Mouse (Mus musculus): ENCODE data around the gene Creb5. TPM values are rescaled to one million over a fixed set of nuclear protein-coding genes. Genes with fewer than 3 reads are reported as not detected.

Gene Creb5
- polyA plus RNA-seq, 1 experiment from 2014 or later, result 25.4 TPM

- Histone ChIP-seq H3K9me3 (replicated peaks; ENCODE audit: control insufficient read depth, low read length) (no peaks in the 10 kb centered on the region), H3K27me3 (ENCODE audit: control insufficient read depth, insufficient read depth, low read length) (no peaks in the 10 kb centered on the region), H3K4me1 (ENCODE audit: control insufficient read depth, insufficient read depth, low read length) (peaks cover 7% of the 10 kb centered on the region; the same call in 1 of the 2 replicates), H3K36me3 (ENCODE audit: control insufficient read depth, insufficient read depth) (no peaks in the 10 kb centered on the region), H3K9ac (ENCODE audit: low read length) (no peak overlapping the region), H3K27ac (ENCODE audit: low read length) (no peak overlapping the region), H3K4me2 (ENCODE audit: low read depth, low read length) (no peak overlapping the region), H3K4me3 (ENCODE audit: low read length) (no peak overlapping the region)
- ATAC-seq (replicated peaks; ENCODE audit: extremely low read depth, insufficient read depth, low FRiP score), result no peak
- WGBS, result 83% methylated on average over 11 of the region's 11 CpGs
Measured at GRCm38 (mm10) chr6:53445862-53446460, 158.9 kb downstream of the Creb5 start.

- no peaks in the 10 kb centered on the region for H3K36me3 ChIP-seq (ENCODE audit: control insufficient read depth, insufficient read depth)
- no peak for ATAC-seq (replicated peaks; ENCODE audit: extremely low read depth, insufficient read depth, low FRiP score)
- no peak overlapping the region for H3K4me2 ChIP-seq (ENCODE audit: low read depth, low read length)
- no peak overlapping the region for H3K4me3 ChIP-seq (ENCODE audit: low read length)
- H3K9me3 ChIP-seq (replicated peaks; ENCODE audit: control insufficient read depth, low read length), result no peaks in the 10 kb centered on the region
- peaks cover 9% of the 10 kb centered on the region for H3K4me1 ChIP-seq (ENCODE audit: control insufficient read depth, insufficient read depth, low read length)
- H3K27ac ChIP-seq (ENCODE audit: low read length), result no peak overlapping the region
- H3K9ac ChIP-seq (ENCODE audit: low read length), result no peak overlapping the region
- H3K27me3 ChIP-seq (ENCODE audit: control insufficient read depth, insufficient read depth, low read length), result no peaks in the 10 kb centered on the region
- WGBS, result 87% methylated on average over 9 of the region's 9 CpGs
Measured at GRCm38 (mm10) chr6:53447479-53447878, 160.4 kb downstream of the Creb5 start.

DNA sequence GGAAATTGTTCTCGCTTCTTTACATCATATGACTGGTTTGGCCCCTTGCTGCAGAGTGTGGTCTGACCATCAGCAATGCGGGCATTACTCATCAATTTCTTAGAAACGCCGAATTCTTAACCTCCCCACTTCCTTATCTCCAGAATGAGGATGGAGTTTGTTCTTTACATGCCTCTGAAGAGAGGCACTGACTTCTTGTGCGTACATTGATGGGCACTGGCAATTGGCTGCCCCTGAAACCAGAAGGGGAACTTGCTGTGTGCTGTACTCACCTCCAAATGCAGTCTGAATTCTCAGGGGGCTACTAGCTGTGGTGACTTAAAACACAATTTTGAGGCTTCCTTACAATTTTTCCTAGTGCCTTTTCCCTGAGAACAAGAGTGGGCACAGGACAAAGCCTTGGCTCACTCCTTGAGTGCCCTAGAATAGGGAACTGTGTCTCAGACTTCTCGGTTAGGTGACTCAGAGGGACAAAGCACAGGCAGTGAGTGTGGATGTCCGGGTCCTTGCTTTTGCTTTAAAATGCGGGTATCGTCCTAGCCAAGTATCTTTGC lies 161.3 kb downstream of the Creb5 start:
- no peak for ATAC-seq (replicated peaks; ENCODE audit: extremely low read depth, insufficient read depth, low FRiP score)

GRCm38 (mm10) chr6:53449437-53450173 lies 162.5 kb downstream of the Creb5 start:
- ATAC-seq (replicated peaks; ENCODE audit: extremely low read depth, insufficient read depth, low FRiP score), result no peak

More for the DNA sequence above, 161.3 kb downstream of the Creb5 start:
- Histone ChIP-seq H3K27ac (ENCODE audit: low read length) (no peak overlapping the region), H3K4me2 (ENCODE audit: low read depth, low read length) (no peak overlapping the region), H3K4me3 (ENCODE audit: low read length) (no peak overlapping the region), H3K9me3 (replicated peaks; ENCODE audit: control insufficient read depth, low read length) (no peaks in the 10 kb centered on the region), H3K9ac (ENCODE audit: low read length) (no peak overlapping the region), H3K4me1 (ENCODE audit: control insufficient read depth, insufficient read depth, low read length) (peaks cover 9% of the 10 kb centered on the region), H3K27me3 (ENCODE audit: control insufficient read depth, insufficient read depth, low read length) (no peaks in the 10 kb centered on the region), H3K36me3 (ENCODE audit: control insufficient read depth, insufficient read depth) (no peaks in the 10 kb centered on the region)
- WGBS, result 81% methylated on average over 9 of the region's 9 CpGs

GRCm38 (mm10) chr6:53450494-53450893 lies 163.4 kb downstream of the Creb5 start:
- 33% methylated on average over 3 of the region's 3 CpGs for WGBS
- ATAC-seq (replicated peaks; ENCODE audit: extremely low read depth, insufficient read depth, low FRiP score), result no peak
- peaks cover 4% of the 10 kb centered on the region; the same call in 1 of the 2 replicates for H3K36me3 ChIP-seq (ENCODE audit: control insufficient read depth, insufficient read depth)

More at GRCm38 (mm10) chr6:53449437-53450173, 162.5 kb downstream of the Creb5 start:
- H3K9me3 ChIP-seq (replicated peaks; ENCODE audit: control insufficient read depth, low read length), result no peaks in the 10 kb centered on the region
- H3K4me3 ChIP-seq (ENCODE audit: low read length), result no peak overlapping the region
- peaks cover 4% of the 10 kb centered on the region; the same call in 1 of the 2 replicates for H3K36me3 ChIP-seq (ENCODE audit: control insufficient read depth, insufficient read depth)
- no peak overlapping the region; the same call in 1 of the 2 replicates for H3K4me2 ChIP-seq (ENCODE audit: low read depth, low read length)
- WGBS, result 58% methylated on average over 9 of the region's 9 CpGs
- no peak overlapping the region for H3K9ac ChIP-seq (ENCODE audit: low read length)
- H3K27me3 ChIP-seq (ENCODE audit: control insufficient read depth, insufficient read depth, low read length), result no peaks in the 10 kb centered on the region
- no peak overlapping the region for H3K27ac ChIP-seq (ENCODE audit: low read length)
- peaks cover 9% of the 10 kb centered on the region for H3K4me1 ChIP-seq (ENCODE audit: control insufficient read depth, insufficient read depth, low read length)

DNA sequence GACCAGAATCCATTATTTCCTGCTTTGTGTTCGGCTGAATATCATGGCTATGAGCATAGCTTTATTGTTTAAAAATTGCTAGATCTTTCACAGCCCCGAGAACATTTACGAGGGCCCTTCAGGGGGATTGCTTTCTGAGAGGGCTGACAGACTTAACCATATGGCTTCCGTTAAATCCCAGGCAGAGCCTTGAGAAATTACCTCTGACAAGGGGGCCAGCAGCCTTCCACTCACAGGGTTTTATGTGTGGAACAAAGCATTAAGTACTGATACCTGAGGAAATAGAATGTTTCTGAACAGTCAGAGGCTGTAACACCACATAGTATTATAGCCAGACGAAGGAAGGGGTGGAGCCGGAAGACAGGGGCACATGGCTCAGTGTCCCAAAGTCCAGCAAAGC lies 165.2 kb downstream of the Creb5 start:
- Histone ChIP-seq H3K27me3 (ENCODE audit: control insufficient read depth, insufficient read depth, low read length) (no peaks in the 10 kb centered on the region), H3K27ac (ENCODE audit: low read length) (no peak overlapping the region), H3K36me3 (ENCODE audit: control insufficient read depth, insufficient read depth) (peaks cover 4% of the 10 kb centered on the region; the same call in 1 of the 2 replicates), H3K4me1 (ENCODE audit: control insufficient read depth, insufficient read depth, low read length) (peaks cover 9% of the 10 kb centered on the region), H3K4me2 (ENCODE audit: low read depth, low read length) (no peak overlapping the region), H3K9ac (ENCODE audit: low read length) (no peak overlapping the region), H3K4me3 (ENCODE audit: low read length) (no peak overlapping the region), H3K9me3 (replicated peaks; ENCODE audit: control insufficient read depth, low read length) (no peaks in the 10 kb centered on the region)
- ATAC-seq (replicated peaks; ENCODE audit: extremely low read depth, insufficient read depth, low FRiP score), result no peak
- 55% methylated on average over 6 of the region's 6 CpGs for WGBS

More at GRCm38 (mm10) chr6:53450494-53450893, 163.4 kb downstream of the Creb5 start:
- Histone ChIP-seq H3K4me1 (ENCODE audit: control insufficient read depth, insufficient read depth, low read length) (peaks cover 9% of the 10 kb centered on the region), H3K27me3 (ENCODE audit: control insufficient read depth, insufficient read depth, low read length) (no peaks in the 10 kb centered on the region), H3K9ac (ENCODE audit: low read length) (no peak overlapping the region), H3K9me3 (replicated peaks; ENCODE audit: control insufficient read depth, low read length) (no peaks in the 10 kb centered on the region), H3K27ac (ENCODE audit: low read length) (no peak overlapping the region), H3K4me2 (ENCODE audit: low read depth, low read length) (no peak overlapping the region), H3K4me3 (ENCODE audit: low read length) (no peak overlapping the region)

GRCm38 (mm10) chr6:53455442-53455841 lies 168.4 kb downstream of the Creb5 start:
- H3K4me2 ChIP-seq (ENCODE audit: low read depth, low read length), result no peak overlapping the region
- no peak overlapping the region for H3K4me3 ChIP-seq (ENCODE audit: low read length)
- peaks cover 5% of the 10 kb centered on the region for H3K4me1 ChIP-seq (ENCODE audit: control insufficient read depth, insufficient read depth, low read length)
- no peaks in the 10 kb centered on the region for H3K27me3 ChIP-seq (ENCODE audit: control insufficient read depth, insufficient read depth, low read length)
- no peaks in the 10 kb centered on the region for H3K9me3 ChIP-seq (replicated peaks; ENCODE audit: control insufficient read depth, low read length)
- no peak for ATAC-seq (replicated peaks; ENCODE audit: extremely low read depth, insufficient read depth, low FRiP score)
- peaks cover 4% of the 10 kb centered on the region; the same call in 1 of the 2 replicates for H3K36me3 ChIP-seq (ENCODE audit: control insufficient read depth, insufficient read depth)
- no peak overlapping the region for H3K9ac ChIP-seq (ENCODE audit: low read length)
- no peak overlapping the region for H3K27ac ChIP-seq (ENCODE audit: low read length)
- WGBS, result 51% methylated on average over 4 of the region's 4 CpGs

- Histone ChIP-seq H3K4me3 (ENCODE audit: low read length) (no peak overlapping the region), H3K27me3 (ENCODE audit: control insufficient read depth, insufficient read depth, low read length) (no peaks in the 10 kb centered on the region), H3K4me1 (ENCODE audit: control insufficient read depth, insufficient read depth, low read length) (peaks cover 2% of the 10 kb centered on the region; the same call in 1 of the 2 replicates), H3K4me2 (ENCODE audit: low read depth, low read length) (no peak overlapping the region), H3K36me3 (ENCODE audit: control insufficient read depth, insufficient read depth) (peaks cover 4% of the 10 kb centered on the region; the same call in 1 of the 2 replicates), H3K9ac (ENCODE audit: low read length) (no peak overlapping the region), H3K27ac (ENCODE audit: low read length) (no peak overlapping the region), H3K9me3 (replicated peaks; ENCODE audit: control insufficient read depth, low read length) (no peaks in the 10 kb centered on the region)
- no peak for ATAC-seq (replicated peaks; ENCODE audit: extremely low read depth, insufficient read depth, low FRiP score)
- 94% methylated on average over 5 of the region's 5 CpGs for WGBS
Measured at GRCm38 (mm10) chr6:53456111-53456510, 169.0 kb downstream of the Creb5 start.

All from heart, embryonic 16.5 days (tissue).